Mouse (Mus musculus) splenic B cell, adult 2 months (primary cell): ENCODE data around the gene Sgms1.
A peak's percentile ranks its signal among the peaks of the same experiment; 100 is the strongest.

Experiments
- DNase-seq: peaks from one replicate; pipeline ENCODE4 v3.0.0-alpha.2; 2011; ENCODE audit warnings: low read depth, low spot score
- H3K27me3 ChIP-seq: 2 replicates; pipeline ENCODE4 v1.6.1; 2012; ENCODE audit warnings: mild to moderate bottlenecking, low read length, moderate library complexity, mixed read lengths; ENCODE audit not compliant: control insufficient read depth, poor library complexity, insufficient read depth, severe bottlenecking
- H3K36me3 ChIP-seq: 2 replicates; pipeline ENCODE4 v1.6.1; 2012; ENCODE audit warnings: mild to moderate bottlenecking, low read length, moderate library complexity, mixed read lengths; ENCODE audit not compliant: control insufficient read depth, poor library complexity, insufficient read depth, severe bottlenecking

The Sgms1 gene

DNA sequence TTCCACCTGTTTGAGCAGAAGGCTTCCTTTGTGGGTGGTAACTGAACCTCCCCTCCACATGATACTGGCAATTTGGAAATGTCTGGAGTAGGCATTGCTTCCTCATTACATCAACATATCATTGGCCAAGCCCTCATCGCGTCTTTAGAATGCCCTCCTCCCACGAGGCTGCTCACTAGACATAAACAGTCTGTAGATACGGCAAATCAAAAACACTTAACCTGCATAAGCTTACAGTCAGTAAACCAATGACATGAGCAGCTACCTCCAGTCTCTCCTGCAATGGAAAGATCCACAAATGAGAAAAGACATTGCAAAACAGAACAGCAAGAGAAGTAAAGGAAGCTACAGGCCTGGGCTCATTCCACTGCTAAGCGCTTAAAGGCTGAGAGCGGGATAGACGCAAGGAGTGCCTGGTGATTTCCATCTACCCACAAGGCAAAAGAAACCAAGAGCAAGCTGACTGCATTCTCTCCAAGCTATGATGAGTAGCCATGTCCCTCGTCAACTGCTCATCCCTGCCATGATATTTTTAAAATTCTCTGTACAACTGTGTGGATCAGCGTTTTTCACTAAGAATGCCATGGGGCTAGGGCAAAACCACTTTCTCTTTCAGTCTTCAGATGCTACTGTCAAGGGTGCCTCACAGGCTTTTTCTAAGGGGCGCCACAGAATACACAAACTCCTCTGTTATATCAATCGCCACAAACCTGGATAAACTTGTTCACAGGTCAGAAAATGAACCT is 117.9 kb downstream of the Sgms1 start:
- no peaks in the 10 kb centered on the region for H3K27me3 ChIP-seq

DNA sequence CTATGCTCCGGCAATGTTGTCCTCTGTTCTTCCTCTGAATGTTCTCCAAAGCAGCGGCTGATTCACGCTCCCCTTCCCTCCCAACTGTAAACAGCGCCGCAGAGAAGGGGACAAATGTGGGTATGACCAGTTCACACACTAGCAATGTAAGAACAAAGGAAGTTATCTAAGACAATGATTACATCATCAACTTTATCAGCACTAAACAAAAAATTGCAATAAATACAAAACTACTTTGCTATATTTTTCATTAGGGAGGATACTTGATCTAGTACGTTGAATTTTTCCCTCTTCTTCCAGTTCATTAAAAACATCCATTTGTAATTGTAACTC is 119.7 kb downstream of the Sgms1 start:
- no peaks in the 10 kb centered on the region for H3K36me3 ChIP-seq
- H3K27me3 ChIP-seq, result no peaks in the 10 kb centered on the region
- no peak for DNase-seq

More for the DNA sequence above, 117.9 kb downstream of the Sgms1 start:
- DNase-seq, result no peak
- no peaks in the 10 kb centered on the region for H3K36me3 ChIP-seq

GRCm38 (mm10) chr19:32269141-32269843 is 120.2 kb downstream of the Sgms1 start:
- no peak for DNase-seq
- Histone ChIP-seq H3K27me3 (no peaks in the 10 kb centered on the region), H3K36me3 (no peaks in the 10 kb centered on the region)

DNA sequence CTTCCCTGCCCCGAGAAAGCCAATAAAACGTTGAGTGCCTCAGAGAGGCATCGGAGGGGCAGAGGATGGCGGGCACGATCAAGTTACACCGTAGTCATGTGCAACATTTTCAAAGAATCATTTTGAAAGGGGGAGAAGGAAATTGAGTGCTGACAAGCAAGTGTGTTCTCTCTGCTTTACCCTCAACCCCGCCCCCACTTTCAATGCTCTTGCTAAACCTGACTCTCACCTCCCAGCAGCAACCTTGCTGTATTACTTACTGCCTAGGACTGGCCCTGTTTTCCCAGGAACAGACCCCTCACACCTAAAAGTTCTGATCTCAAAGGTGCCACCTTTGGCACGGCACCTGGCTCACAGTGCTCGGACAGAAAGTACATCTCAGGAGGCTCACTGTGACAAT is 121.0 kb downstream of the Sgms1 start:
- Histone ChIP-seq H3K36me3 (no peaks in the 10 kb centered on the region), H3K27me3 (no peaks in the 10 kb centered on the region)
- no peak for DNase-seq

- Histone ChIP-seq H3K27me3 (no peaks in the 10 kb centered on the region), H3K36me3 (no peaks in the 10 kb centered on the region)
- DNase-seq, result peak; percentile 84
Measured at GRCm38 (mm10) chr19:32266385-32267252, 122.9 kb downstream of the Sgms1 start.

- no peaks in the 10 kb centered on the region for H3K36me3 ChIP-seq
- no peak for DNase-seq
- no peaks in the 10 kb centered on the region for H3K27me3 ChIP-seq
Measured at GRCm38 (mm10) chr19:32263753-32264152, 125.8 kb downstream of the Sgms1 start.

DNA sequence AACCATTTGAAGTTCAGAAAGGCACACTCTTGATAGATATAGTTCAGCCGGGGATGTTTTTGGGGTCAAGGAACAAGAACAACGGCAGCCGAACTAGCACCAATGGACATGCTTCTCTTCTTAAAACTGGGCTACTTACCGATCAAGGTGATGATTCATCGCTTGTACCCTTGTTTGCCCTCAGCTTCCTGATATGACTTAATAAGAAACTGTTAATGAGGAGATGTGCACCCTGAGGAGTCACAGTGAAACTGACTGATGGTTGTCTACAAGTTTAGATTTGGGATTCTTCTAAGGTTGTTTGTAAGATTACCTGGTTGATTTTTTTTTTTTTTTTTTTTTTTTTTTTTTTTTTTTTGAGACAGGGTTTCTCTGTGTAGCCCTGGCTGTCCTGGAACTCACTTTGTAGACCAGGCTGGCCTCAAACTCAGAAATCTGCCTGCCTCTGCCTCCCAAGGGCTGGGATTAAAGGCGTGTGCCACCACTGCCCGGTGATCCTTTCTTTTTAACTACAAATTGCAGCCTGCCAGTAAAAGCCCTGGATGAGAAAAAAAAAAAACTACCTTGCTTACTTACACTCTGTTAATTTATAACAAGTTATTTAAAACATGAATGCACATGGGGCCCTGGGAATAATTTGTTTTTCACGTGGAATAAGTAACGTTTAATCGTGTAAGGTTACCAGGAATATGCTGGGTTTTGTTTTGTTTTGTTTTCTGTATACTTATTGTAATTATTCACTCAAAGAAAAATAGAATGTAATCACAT is 126.5 kb downstream of the Sgms1 start:
- no peaks in the 10 kb centered on the region for H3K27me3 ChIP-seq
- DNase-seq, result no peak
- H3K36me3 ChIP-seq, result no peaks in the 10 kb centered on the region

DNA sequence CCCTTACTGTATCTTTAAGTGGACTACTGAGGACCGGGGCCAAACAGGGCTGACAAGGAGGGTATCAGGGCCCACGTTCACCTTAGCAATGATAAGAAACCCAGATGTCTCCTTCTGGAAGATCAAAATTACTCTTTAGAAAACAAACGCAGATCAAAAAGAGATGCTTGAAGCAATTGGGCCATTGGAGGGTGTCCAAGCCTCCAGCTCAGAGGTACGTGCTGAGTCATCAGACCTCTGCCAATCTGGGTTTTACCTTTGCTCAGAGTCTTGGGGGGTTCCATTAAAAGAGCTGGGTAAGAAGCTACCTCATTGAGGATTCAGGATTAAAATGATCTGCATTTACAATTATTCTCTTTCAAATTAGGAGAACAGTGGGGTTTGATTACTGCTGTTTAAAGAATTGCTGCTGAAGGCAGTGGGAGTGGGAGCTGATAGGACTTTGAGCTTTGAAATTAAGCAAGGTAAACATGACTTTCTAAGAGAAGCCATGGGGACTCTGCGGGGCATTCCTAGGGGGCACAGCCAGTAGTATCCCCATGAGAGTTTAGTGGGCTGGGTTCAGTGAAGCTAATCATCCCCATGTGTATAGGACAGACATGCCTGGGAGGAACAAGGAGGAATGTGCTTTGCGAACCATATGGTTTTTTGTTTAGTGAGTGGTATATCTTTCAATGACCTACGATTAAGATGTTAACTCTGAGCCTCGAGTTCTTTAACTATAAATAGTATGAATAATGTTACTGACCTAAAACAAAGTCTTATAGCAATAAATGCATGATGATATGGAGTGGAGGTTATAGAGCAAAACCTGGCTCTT is 128.4 kb downstream of the Sgms1 start:
- no peaks in the 10 kb centered on the region for H3K36me3 ChIP-seq
- DNase-seq, result no peak
- no peaks in the 10 kb centered on the region for H3K27me3 ChIP-seq

DNA sequence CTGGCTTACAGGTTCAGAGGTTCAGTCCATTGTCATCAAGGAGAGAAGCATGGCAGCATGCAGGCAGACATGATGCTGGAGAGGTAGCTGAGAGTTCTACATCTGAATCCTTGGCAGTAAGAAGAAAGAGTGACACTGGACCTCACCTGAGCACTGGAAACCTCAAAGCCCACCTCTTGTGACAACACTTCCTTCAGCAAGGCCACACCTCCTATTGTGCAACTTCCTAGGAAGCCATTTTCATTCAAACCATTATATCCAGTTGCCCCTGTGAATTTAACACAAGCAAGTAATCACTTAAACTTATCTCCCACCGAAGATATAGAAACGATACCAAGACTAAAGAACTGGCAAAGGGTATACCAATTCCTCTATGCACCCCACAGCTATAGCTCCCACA is 129.7 kb downstream of the Sgms1 start:
- DNase-seq, result no peak
- Histone ChIP-seq H3K36me3 (no peaks in the 10 kb centered on the region), H3K27me3 (no peaks in the 10 kb centered on the region)

GRCm38 (mm10) chr19:32259048-32259447 is 130.5 kb downstream of the Sgms1 start:
- Histone ChIP-seq H3K27me3 (no peaks in the 10 kb centered on the region), H3K36me3 (no peaks in the 10 kb centered on the region)
- peak; percentile 73 for DNase-seq

DNA sequence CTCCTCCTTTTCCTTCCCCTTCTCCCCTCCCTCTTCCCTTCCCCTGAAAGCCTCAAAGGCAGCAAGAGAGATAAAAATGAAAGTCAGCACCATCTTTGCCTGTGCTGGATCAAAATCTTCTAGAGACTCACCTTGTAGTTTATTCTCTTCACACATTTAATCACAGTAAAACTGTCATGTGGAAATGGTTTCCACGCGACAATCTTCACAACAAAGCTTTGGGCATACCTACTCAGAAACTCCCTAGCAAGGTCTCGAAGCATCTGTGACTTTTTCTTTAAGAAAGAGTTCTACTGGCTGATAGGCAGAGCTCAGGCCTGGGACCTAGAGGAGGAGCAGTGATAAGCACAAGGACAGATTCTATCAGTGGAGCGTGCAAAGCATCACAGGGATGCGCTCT is 131.4 kb downstream of the Sgms1 start:
- no peaks in the 10 kb centered on the region for H3K36me3 ChIP-seq
- no peak for DNase-seq
- no peaks in the 10 kb centered on the region for H3K27me3 ChIP-seq

- H3K36me3 ChIP-seq, result no peaks in the 10 kb centered on the region
- no peak for DNase-seq
Measured at GRCm38 (mm10) chr19:32257616-32258015, 131.9 kb downstream of the Sgms1 start.

DNA sequence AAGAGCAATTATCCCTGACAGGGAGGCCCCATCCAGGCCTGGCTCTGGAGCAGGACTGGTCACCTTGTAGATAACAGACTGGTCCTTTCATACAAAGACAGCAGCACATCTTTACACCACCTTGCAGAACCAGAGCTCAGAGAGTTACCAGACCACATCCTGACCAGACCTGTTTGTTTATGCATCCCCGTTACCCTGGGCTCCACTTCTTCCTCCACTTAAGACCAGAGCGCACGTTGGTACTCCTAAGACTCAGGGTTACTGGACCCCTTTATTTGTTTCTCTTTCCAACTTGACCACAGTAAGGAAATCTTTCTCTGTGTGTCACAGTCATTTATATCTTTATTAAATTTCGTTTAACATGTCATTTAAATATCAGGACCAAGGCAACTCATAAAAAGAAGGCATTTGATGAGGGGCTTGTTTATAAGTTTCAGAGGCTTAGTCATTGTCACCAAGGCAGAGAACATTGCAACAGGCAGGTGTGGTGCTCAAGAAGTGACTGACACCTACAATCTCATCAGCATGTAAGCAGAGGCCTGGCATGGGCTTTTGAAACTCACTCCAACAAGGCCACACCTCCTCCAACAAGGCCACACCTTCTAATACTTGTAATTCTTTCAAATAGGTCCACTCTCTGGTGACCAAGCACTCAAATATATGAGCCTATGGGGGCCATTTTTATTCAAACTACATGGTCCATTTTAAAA is 132.7 kb downstream of the Sgms1 start:
- Histone ChIP-seq H3K36me3 (no peaks in the 10 kb centered on the region), H3K27me3 (no peaks in the 10 kb centered on the region)
- DNase-seq, result peak; percentile 70

More at GRCm38 (mm10) chr19:32257616-32258015, 131.9 kb downstream of the Sgms1 start:
- H3K27me3 ChIP-seq, result no peaks in the 10 kb centered on the region
